Mouse (Mus musculus): ENCODE results near the gene Slc25a33. TPM values are rescaled to one million over a fixed set of nuclear protein-coding genes. Genes with fewer than 3 reads are reported as not detected.
A peak's percentile ranks its signal among the peaks of the same experiment; 100 is the strongest.

Gene Slc25a33
- polyA plus RNA-seq, 1 experiment from 2014 or later = 5.9 TPM

DNA sequence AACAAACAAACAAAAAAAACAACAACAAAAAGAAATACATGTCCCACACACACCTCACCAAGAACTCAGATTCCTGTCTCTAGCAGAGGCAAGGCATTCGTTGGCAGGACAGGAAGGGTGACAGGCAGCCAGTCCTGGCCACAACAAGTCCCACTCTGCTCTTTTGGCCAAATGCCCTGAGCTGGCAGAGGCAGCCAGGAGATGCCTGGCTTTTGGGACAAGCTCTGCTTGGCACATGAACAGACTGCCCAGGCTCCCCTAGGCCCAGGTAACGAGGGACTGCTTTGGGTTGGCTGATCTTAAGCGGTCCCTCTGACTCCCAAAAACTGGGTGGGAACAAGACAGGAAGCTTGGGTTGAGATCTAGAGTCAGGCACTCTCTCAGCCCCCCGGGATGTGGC, 37.5 kb downstream of the Slc25a33 start:
- Histone ChIP-seq H3K9me3 (no peaks in the 10 kb centered on the region), H3K4me3 (peak overlapping the region; percentile 91), H3K9ac (peak overlapping the region; percentile 97), H3K4me2 (peak overlapping the region; percentile 97), H3K36me3 (peaks cover 6% of the 10 kb centered on the region; the same call in 1 of the 2 replicates), H3K4me1 (peaks cover 57% of the 10 kb centered on the region), H3K27ac (replicated peaks) (no peak overlapping the region; the same call in 1 of the 2 replicates), H3K27me3 (replicated peaks) (no peaks in the 10 kb centered on the region)
- 32% methylated on average over 4 of the region's 4 CpGs for WGBS
- ATAC-seq (ENCODE audit: extremely low read depth, insufficient number of reproducible peaks, low FRiP score, low TSS enrichment) = no peak

- Histone ChIP-seq H3K9ac (peak overlapping the region; percentile 65), H3K9me3 (no peaks in the 10 kb centered on the region), H3K4me3 (peak overlapping the region; percentile 91; the same call in 1 of the 2 replicates), H3K27ac (replicated peaks) (peak overlapping the region; percentile 45), H3K4me1 (peaks cover 66% of the 10 kb centered on the region), H3K4me2 (peak overlapping the region; percentile 97), H3K27me3 (replicated peaks) (no peaks in the 10 kb centered on the region), H3K36me3 (peaks cover 11% of the 10 kb centered on the region)
- ATAC-seq (ENCODE audit: extremely low read depth, insufficient number of reproducible peaks, low FRiP score, low TSS enrichment) = no peak
- 70% methylated on average over 5 of the region's 5 CpGs for WGBS
Measured at GRCm38 (mm10) chr4:149735624-149736250, 38.3 kb downstream of the Slc25a33 start.

DNA sequence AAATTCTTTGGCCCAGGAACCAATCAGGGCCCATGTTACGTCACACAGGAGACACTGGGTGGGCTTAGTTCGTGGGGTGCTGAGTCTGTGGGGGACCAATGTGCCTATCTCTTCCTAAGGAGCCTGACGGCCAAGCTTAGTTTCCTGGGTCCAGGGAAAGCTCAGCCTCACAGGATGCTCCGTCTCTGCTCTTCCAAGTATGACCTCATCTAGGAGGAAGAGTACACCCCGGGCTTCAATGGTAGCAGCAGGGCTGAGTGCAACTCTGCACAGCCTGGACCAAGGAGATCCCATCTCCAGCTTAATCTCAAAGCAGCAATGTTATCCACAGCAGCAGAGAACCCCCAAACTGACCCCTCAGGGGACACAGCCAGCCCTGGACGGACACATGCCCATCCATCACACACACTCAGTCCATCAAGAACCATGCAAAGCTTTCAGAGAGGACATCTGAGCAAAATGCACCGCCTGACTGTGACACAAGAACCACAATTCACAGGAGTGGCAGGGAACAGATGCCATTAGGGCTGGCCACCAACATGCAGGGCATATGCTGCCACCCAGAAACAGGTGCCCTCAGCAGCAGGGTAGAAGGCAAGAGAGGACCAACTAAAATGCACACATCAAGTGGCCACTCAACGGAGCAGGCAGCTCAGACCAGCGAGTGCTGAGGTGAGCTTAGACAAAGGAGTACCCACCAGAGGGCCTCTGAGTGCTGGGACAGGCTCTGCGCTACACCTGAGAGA, 39.2 kb downstream of the Slc25a33 start:
- Histone ChIP-seq H3K36me3 (peaks cover 19% of the 10 kb centered on the region), H3K9me3 (no peaks in the 10 kb centered on the region), H3K4me1 (peaks cover 68% of the 10 kb centered on the region), H3K27me3 (replicated peaks) (no peaks in the 10 kb centered on the region), H3K4me3 (no peak overlapping the region), H3K27ac (replicated peaks) (no peak overlapping the region), H3K4me2 (peak overlapping the region; percentile 97; the same call in 1 of the 2 replicates), H3K9ac (peak overlapping the region; percentile 65)
- WGBS = 72% methylated on average over 10 of the region's 10 CpGs
- no peak for ATAC-seq (ENCODE audit: extremely low read depth, insufficient number of reproducible peaks, low FRiP score, low TSS enrichment)

DNA sequence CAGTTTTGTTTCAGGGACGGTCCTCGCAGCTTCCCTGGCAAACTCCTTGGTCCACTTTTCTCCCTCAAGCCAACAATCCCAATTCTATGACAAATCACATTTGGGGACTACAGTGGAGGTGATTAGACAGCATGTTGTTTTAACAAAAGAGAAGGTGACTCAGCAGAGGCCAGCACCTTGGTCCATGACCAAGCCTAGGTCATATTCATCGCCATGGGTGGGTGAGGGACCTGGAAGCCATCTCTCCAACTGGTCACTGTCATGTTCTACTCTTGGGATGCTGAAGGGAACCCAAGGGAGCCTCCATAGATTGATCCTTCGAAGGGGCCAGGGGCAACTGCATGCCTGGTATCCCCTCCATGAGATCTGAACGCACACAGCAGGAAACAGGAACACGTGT, 39.8 kb downstream of the Slc25a33 start:
- Histone ChIP-seq H3K9ac (no peak overlapping the region), H3K36me3 (peaks cover 25% of the 10 kb centered on the region), H3K9me3 (no peaks in the 10 kb centered on the region), H3K27ac (replicated peaks) (peak overlapping the region; percentile 33; the same call in 1 of the 2 replicates), H3K4me2 (no peak overlapping the region), H3K27me3 (replicated peaks) (no peaks in the 10 kb centered on the region), H3K4me1 (peaks cover 68% of the 10 kb centered on the region), H3K4me3 (no peak overlapping the region)
- no peak for ATAC-seq (ENCODE audit: extremely low read depth, insufficient number of reproducible peaks, low FRiP score, low TSS enrichment)
- WGBS = 81% methylated on average over 6 of the region's 6 CpGs

- peaks cover 68% of the 10 kb centered on the region for H3K4me1 ChIP-seq
- 50% methylated on average over 6 of the region's 6 CpGs for WGBS
- no peak overlapping the region for H3K4me3 ChIP-seq
- peak overlapping the region; percentile 33; the same call in 1 of the 2 replicates for H3K27ac ChIP-seq (replicated peaks)
- no peak overlapping the region for H3K4me2 ChIP-seq
- H3K9ac ChIP-seq = peak overlapping the region; percentile 29
- no peak for ATAC-seq (ENCODE audit: extremely low read depth, insufficient number of reproducible peaks, low FRiP score, low TSS enrichment)
- no peaks in the 10 kb centered on the region for H3K9me3 ChIP-seq
- peaks cover 30% of the 10 kb centered on the region for H3K36me3 ChIP-seq
- H3K27me3 ChIP-seq (replicated peaks) = no peaks in the 10 kb centered on the region
Measured at GRCm38 (mm10) chr4:149733748-149734147, 40.3 kb downstream of the Slc25a33 start.

DNA sequence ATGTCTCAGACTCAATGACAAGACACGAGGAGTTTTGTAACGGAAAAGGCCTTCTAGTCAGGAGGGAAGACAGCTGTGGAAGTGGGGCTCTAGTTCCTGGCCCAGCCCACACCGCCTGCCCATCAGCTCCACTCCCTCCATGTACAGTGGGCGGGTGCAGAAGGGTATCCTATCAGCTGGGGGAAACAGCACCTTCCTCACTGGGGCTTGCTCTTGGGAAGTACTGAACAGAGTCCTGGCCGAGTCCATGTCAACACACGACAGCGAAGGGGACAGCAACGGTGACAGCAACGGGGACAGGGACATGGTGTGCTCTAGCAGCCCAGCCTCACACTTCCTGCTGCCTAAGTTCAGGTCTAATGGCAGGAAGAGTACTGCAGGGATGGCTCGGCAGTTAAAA, 41.3 kb downstream of the Slc25a33 start:
- H3K4me3 ChIP-seq = no peak overlapping the region
- 0 out of 2 replicates have a peak overlapping the region, but pooled peaks have one; percentile 3 for H3K4me2 ChIP-seq
- no peaks in the 10 kb centered on the region for H3K27me3 ChIP-seq (replicated peaks)
- no peaks in the 10 kb centered on the region for H3K9me3 ChIP-seq
- no peak for ATAC-seq (ENCODE audit: extremely low read depth, insufficient number of reproducible peaks, low FRiP score, low TSS enrichment)
- peak overlapping the region; percentile 33 for H3K9ac ChIP-seq
- peaks cover 38% of the 10 kb centered on the region for H3K36me3 ChIP-seq
- peak overlapping the region; percentile 32; the same call in 1 of the 2 replicates for H3K27ac ChIP-seq (replicated peaks)
- peaks cover 68% of the 10 kb centered on the region for H3K4me1 ChIP-seq
- WGBS = 58% methylated on average over 10 of the region's 10 CpGs

GRCm38 (mm10) chr4:149732313-149732712, 41.8 kb downstream of the Slc25a33 start:
- Histone ChIP-seq H3K27ac (replicated peaks) (peak overlapping the region; percentile 32; the same call in 1 of the 2 replicates), H3K27me3 (replicated peaks) (no peaks in the 10 kb centered on the region), H3K9me3 (no peaks in the 10 kb centered on the region), H3K36me3 (peaks cover 43% of the 10 kb centered on the region), H3K9ac (peak overlapping the region; percentile 33), H3K4me3 (no peak overlapping the region), H3K4me1 (peaks cover 68% of the 10 kb centered on the region), H3K4me2 (no peak overlapping the region)
- WGBS = 96% methylated on average over 3 of the region's 3 CpGs
- ATAC-seq (ENCODE audit: extremely low read depth, insufficient number of reproducible peaks, low FRiP score, low TSS enrichment) = no peak

GRCm38 (mm10) chr4:149730827-149731226, 43.2 kb downstream of the Slc25a33 start:
- no peak overlapping the region for H3K4me2 ChIP-seq
- H3K36me3 ChIP-seq = peaks cover 58% of the 10 kb centered on the region
- ATAC-seq (ENCODE audit: extremely low read depth, insufficient number of reproducible peaks, low FRiP score, low TSS enrichment) = no peak
- no peaks in the 10 kb centered on the region for H3K27me3 ChIP-seq (replicated peaks)
- H3K27ac ChIP-seq (replicated peaks) = no peak overlapping the region; the same call in 1 of the 2 replicates
- no peak overlapping the region for H3K4me3 ChIP-seq
- WGBS = 76% methylated on average over 7 of the region's 7 CpGs
- H3K9ac ChIP-seq = no peak overlapping the region
- H3K9me3 ChIP-seq = no peaks in the 10 kb centered on the region
- H3K4me1 ChIP-seq = peaks cover 53% of the 10 kb centered on the region

- Histone ChIP-seq H3K9ac (no peak overlapping the region), H3K27me3 (replicated peaks) (no peaks in the 10 kb centered on the region), H3K4me2 (no peak overlapping the region), H3K4me1 (peaks cover 43% of the 10 kb centered on the region), H3K4me3 (no peak overlapping the region), H3K9me3 (no peaks in the 10 kb centered on the region), H3K27ac (replicated peaks) (no peak overlapping the region), H3K36me3 (peaks cover 76% of the 10 kb centered on the region)
- WGBS = 80% methylated on average over 8 of the region's 8 CpGs
- no peak for ATAC-seq (ENCODE audit: extremely low read depth, insufficient number of reproducible peaks, low FRiP score, low TSS enrichment)
Measured at GRCm38 (mm10) chr4:149728810-149729209, 45.3 kb downstream of the Slc25a33 start.

DNA sequence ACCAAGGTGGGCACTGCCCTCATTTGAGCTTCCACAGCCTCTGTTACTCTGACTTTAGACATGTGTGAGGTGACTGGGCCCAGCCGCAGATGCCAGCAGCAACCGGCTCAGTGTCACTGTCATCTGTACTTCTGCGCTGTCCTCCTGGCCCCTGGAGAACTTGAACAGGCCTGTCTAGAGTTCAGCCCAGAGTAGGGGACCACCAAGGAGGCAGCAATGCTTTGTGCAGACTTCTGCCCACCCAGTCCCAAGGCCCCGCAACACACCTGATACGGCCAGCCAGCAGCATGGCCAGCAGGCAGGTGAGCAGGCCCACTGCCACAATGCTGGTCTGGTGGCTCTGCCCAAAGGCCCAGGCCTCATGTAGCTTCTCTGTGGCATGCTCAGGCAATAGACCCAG, 46.4 kb downstream of the Slc25a33 start:
- no peak overlapping the region for H3K27ac ChIP-seq (replicated peaks)
- no peak overlapping the region for H3K4me2 ChIP-seq
- ATAC-seq (ENCODE audit: extremely low read depth, insufficient number of reproducible peaks, low FRiP score, low TSS enrichment) = no peak
- no peaks in the 10 kb centered on the region for H3K9me3 ChIP-seq
- no peak overlapping the region for H3K9ac ChIP-seq
- peaks cover 32% of the 10 kb centered on the region for H3K4me1 ChIP-seq
- H3K27me3 ChIP-seq (replicated peaks) = no peaks in the 10 kb centered on the region
- H3K36me3 ChIP-seq = peaks cover 84% of the 10 kb centered on the region
- H3K4me3 ChIP-seq = no peak overlapping the region
- WGBS = over 99% methylated on average over 5 of the region's 5 CpGs

- WGBS = 52% methylated on average over 15 of the region's 15 CpGs
- peaks cover 92% of the 10 kb centered on the region for H3K36me3 ChIP-seq
Measured at GRCm38 (mm10) chr4:149725661-149726350, 48.3 kb downstream of the Slc25a33 start.

More at GRCm38 (mm10) chr4:149725661-149726350, 48.3 kb downstream of the Slc25a33 start:
- no peak for ATAC-seq (ENCODE audit: extremely low read depth, insufficient number of reproducible peaks, low FRiP score, low TSS enrichment)
- Histone ChIP-seq H3K9ac (peak overlapping the region; percentile 16; the same call in 1 of the 2 replicates), H3K4me2 (no peak overlapping the region), H3K4me3 (no peak overlapping the region), H3K27me3 (replicated peaks) (no peaks in the 10 kb centered on the region), H3K27ac (replicated peaks) (no peak overlapping the region), H3K9me3 (no peaks in the 10 kb centered on the region), H3K4me1 (peaks cover 13% of the 10 kb centered on the region)
